Mouse (Mus musculus) retina, adult 2 months (tissue): ENCODE results near the gene Cwc25.
"Not testable (repeated sequence)": the region's sequence is repeated elsewhere in the genome, so short reads cannot be mapped to it uniquely, and the experiment has no call there.

Experiments
- DNase-seq: peaks from one replicate; pipeline ENCODE4 v3.0.0-alpha.2; 2012; ENCODE audit warnings: low read depth, low spot score

Cwc25 gene

DNA sequence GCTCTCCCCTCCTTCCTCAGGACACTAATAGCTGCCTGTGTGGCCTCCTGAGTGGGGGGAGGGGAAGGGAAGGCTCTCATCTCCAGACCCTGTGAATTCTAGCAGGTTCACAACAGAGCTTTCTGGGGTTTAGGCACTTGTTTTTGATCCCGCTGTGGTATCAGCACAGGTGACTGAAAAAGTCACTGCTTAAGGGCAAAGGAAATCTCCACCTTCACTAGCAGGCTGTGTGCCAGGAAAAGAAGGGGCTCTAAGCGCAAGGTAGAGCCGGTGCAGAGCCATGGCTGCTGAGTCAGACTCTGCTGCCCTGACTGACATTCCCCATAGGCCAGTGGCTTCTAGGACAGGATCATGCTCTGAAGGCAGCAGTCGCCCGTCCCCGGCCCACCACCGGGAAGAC lies 37.6 kb downstream of the Cwc25 start:
- no peak for DNase-seq

DNA sequence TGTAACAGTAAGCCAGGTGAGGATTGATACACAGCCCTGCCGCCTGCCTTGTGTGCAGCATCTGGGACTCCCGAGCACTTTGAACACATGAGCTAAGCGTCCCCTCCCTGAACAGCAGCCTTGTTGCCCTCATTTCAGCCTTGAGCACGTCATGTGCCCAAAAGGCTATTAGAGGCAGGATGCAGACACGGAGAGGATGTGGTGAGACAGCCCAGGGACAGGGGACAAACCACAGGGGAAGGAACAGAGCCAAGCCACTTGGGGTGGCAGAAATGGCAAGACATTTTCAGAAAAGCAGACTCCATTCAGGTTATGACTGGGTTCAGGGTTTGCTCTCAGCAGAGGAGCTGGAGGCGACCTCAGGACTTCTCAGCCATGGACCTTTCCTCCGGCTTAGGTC lies 38.0 kb downstream of the Cwc25 start:
- DNase-seq = no peak

DNA sequence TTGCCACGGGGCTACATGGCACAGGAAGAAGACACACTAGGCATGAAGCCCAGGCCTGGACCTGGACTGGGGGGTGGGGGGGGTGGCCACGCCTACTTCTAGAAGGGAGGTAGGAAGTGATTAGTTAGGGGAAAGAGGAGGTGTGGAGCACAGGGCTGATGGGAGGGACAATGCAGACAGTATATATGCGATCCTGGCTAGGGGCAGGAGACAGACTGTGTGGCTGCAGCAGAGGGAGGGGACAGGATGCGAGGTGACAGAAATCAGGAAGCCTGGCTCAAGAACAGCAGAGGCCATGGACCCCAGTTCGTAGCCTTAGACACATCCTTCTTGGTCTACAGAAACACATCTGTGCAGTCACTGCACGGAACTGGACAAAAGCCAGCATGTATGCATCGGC lies 42.6 kb downstream of the Cwc25 start:
- no peak for DNase-seq

DNA sequence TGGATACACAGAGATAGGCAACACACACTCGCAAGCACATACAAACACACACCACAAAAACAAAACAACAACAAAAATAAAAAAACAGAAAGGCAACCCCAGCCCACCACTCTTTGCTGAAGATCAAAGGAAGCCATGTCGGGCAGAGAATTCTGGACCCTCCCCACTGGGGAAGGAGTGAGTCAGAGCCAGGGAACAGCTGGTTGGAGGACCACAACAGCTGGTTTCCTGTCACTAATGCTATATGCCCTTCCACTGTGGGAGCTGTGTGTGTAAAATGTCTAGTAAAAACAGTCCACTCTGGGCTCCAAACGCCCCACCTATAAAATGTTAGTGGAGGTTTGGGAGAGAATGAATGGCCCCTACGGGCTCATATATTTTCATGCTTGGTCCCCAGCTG lies 45.0 kb downstream of the Cwc25 start:
- no peak for DNase-seq

DNA sequence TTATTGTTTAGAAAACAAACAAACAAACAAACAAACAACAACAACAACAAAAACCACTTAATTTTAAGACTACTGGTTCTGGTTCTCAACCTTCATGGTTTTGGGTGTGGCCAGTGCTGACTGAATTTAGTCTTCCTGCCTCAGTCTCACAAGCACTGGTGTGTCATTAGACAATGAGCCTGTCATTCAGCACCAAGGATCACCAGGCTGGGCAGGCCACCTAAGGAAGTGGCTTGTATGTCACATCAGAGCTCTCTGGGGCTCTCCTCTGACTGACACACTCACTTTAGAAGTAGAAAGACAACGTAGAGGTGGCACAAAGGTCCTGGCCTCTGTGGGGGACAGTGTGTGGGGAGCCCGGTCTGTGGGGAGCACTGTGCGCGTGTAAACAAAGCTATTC lies 47.3 kb downstream of the Cwc25 start:
- DNase-seq = no peak

DNA sequence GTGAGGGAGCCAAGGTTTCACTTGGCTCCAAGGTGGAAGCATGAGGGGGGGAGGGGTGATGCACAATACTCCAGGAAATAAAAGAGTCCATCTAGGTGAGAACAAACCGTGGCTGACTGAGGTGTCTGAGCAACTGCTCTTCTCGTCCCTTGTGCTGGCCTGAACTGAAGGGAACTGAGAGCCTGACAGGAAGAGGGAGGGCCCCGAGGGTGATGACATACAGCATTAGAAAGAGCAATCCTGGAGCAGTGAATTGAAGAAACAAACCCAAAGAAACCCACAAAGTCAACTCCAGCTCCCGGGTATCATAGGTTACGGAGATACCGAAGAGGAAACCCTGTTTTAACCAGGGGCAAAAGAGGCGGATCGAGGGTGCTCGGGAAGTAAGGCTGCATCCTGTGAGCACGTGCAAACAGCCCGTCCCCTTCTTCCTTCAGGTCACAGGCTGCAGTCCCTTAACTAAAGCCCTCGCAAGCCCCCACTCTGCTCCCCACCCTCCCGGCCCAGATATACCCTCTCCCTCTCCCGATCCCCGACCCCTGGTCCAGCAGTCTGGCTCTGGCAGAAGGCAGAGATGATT lies 48.0 kb downstream of the Cwc25 start:
- no peak for DNase-seq

DNA sequence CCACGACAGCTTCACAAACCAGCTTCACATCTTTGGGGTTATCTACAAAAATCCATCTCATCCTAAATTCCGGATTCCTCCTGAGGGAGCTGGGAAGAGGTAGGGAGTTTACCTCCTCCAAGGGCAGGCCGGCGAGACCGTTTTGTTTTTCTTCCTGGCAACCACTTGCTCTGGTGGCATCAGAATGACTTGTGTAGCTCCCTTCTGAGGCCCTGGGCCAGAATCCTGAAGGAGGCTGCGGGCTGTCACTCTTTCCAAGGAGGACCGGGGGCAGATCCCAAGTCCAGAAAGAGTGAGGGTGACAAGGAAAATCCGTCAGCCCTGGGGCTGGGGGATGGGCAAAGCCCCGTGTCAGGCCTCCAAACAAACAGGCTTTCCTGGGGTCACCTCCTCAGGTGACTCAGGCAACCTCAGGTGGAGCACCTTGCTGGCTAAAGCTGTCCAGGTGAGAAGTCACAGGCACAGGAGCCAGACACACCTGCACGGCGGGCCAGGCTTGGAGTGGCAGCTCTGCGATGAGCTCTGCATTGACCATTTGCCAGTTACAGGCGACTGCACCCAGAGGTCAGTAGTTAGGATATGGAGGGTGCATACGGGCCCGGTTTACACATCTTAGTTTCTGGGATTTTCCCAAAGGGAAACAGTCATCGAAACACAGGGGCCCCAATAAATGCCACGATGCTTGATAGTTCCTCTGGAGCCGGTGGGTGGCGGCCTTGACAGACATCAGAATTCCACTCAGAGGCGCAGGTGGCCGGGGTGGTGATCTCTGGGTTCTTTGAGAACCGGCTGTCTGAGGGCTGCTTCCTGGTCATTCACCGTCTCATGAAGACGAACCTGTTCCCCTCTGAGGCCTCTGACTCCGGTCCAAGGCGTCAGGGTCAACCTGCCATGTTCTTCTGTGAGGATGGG lies 48.7 kb downstream of the Cwc25 start:
- no peak for DNase-seq

DNA sequence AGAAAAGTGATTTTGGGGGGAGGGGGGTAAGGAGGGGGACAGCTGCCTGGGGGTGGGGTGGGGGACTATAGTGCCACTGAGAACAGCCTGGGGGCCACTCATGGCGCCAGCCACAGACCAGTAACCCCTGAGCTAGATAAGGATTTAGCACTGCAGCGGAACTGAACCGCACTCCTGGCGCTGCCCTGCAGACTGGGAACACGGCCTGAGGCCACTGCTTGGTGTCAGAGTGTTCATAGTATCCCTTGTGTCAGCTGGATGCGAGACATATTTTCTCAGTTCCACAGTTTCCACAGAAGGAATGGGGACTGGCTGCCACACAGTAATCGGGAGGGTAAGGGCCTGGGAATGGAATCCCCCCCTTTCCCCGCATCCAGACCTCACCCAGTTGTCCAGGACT lies 50.3 kb downstream of the Cwc25 start:
- DNase-seq = no peak

DNA sequence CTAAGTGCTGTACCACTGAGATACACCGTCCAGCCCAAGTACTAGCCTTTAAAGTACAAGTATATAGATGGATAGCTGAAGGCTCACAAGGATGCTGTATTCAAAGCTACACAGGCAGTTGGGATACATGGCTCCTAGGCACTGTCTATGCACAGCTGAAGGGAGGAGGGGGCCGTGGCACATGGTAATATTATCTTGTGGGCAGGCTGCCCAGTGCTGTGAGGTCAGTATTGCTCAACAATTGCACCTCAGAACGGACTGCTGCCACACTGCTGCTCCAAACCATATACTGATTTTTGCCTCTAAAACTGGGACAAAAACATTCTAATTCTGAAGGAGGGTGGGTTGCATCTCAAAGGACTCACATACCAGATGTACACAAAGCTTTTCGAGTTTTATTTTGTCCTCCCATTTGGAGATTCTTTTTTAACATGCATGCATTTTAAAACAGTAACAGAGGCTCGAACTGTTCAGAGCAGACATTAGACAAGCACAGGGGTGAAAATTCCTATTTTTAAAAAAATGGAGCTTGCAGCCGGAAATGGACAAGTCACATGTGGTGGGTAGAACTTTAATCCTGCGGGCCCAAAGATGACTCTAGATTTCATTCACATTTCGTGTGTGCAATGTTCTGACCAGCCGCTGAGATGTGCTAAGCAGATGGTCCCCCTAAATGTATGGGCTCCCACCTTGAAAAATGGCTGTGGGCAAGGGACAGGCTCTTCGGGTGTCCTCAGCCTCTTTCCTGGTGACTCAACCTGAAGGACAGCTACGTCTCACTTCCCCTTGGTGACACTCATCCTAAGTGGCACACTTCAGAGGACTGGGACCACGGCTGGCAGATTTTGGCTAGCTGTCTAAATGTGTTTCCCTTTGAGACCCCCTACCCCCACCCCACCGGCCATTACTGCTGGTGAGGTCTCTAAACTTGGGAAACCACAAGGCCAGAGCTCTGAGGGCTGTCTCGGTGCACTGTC lies 51.3 kb downstream of the Cwc25 start:
- DNase-seq = no peak

DNA sequence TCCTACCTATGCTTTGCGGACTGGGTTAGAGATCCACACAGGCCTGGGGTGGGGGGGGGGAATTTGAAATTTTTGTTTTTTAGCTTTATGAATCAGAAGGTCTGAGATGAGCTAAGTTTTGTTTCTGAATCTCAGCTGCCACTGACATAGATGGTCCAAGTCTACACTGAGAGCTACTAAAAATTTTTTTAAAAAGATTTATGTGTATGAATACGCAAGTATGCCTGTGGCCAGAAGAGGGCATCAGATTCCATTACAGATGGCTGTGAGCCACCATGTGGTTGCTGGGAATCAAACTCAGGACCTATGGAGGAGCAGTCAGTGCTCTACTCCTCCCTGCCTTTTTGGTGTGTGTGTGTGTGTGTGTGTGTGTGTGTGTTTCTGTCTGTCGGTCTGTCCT lies 52.0 kb downstream of the Cwc25 start:
- DNase-seq = no peak

DNA sequence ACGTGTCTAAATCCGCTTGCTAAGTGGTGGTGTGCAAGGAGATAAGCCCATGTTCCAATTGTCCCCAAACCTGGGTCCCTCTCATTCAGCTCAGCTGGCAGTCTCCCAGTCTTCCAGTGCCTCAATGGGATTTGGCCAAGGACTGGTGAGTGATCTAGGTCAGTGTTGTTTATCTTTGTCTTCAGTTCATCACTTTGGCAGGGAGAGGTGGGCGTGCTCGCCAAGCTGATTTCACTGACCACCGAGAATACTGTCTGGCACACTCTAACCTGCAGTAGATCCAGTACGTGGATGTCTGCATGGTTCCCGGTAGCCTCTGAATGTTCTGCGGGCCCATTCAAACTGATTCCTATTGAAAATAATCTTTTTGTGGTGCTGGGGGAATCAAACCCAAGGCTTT lies 52.5 kb downstream of the Cwc25 start:
- DNase-seq = no peak

DNA sequence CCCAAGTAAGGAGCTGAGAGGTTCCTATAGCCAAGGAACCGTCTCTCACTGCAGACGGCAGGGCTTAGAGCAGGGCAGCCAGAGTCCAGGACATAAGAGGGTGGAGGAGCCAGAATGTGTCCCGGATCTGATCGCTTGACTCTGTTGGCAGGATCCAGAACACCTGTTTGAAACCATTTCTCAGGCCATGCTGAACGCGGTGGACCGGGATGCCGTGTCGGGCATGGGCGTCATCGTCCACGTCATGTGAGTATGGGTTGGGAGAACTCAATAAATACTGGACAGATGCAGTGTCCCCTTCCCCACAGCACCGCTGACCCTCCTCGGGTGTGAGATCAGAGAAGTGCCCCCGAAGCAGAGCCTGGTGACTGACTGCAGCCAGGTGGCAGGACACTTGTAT lies 54.1 kb downstream of the Cwc25 start:
- DNase-seq = no peak

DNA sequence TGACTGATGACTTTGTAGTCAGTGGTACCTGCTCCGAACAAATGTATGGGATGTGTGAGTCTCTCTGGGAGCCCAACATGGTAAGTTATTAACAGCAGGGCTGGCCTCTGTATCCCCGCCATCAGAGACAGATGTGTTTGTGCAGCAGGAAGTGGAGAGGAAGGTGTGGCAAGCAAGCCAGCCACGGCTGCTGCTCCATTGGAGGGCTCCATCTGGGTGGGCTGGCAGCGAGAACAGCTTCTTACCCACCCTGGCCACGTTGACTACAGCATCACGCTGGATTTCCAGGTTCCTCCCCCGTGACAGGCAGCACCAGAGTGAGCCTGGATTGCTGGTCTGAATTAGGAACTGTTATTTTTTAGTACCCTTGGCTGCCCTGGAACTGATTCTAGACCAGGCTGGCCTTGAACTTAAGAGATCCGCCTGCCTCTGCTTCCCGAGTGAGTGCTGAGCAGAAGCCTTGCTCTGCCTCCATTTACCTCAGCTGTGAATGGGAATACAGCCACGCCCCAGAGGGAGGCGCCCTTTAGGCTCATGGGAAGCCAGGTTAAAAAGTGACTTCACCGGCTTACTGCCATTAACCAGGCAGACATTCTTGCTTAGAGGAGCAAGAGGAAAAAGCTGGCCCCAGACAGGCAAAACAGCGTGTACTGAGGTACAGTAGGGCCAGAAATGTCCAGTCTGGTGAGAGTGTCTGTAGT lies 55.0 kb downstream of the Cwc25 start:
- no peak for DNase-seq

DNA sequence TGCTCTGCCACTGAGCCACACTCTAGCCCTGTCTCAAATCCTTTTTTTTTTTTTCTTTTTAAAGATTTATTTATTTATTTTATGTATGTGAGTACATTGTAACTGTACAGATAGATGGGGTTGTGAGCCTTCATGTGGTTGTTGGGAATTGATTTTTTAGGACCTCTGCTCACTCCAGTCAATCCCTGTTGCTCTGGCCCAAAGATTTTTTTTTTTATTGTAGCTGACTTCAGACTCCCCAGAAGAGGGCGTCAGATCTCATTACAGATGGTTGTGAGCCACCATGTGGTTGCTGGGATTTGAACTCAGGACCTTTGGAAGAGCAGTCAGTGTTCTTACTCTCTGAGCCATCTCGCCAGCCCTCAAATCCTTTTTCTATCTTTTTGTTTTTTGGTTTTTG lies 56.3 kb downstream of the Cwc25 start:
- DNase-seq = not testable (repeated sequence)

DNA sequence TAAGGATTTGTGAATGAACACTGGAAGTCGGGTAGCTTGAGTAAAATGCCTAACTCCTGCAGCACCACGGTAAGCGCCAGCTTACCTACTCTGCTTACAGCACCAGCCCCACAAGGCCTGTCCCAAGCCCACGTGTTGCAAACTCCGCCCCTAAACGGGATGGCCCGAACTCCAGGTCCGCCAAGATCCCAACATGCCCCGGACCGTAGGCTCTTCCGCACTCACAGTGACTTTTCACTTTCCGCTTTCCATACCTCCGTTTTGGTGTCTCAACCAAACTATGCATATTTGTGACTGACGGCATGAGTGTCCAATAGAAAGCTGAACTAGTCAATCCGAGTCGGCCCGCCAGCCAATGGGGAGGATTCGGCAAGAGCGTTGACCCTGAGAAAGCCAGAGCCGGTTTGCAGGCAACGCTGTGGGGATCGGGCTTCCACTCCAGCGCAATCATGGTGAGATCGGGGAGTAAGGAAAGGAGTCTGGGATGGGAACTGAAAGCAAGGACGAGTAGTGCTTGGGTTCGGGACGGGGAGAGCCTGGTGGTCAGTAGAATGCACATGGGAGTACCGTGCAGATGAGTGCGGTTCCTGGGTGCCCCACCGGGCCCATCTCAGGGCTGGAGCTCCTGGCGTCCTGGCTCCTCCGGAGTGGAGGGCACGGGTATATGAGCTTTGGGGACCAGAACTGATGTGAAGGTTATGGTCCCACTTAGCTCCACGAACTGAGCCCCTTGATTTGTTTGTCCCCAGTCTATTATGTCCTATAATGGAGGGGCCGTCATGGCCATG lies 63.1 kb downstream of the Cwc25 start, which contains the start of gene Psmb3:
Gene Psmb3 (plus strand): TSS at position 361 of the 788 bp plus-strand sequence.
- peak; percentile 100 for DNase-seq

DNA sequence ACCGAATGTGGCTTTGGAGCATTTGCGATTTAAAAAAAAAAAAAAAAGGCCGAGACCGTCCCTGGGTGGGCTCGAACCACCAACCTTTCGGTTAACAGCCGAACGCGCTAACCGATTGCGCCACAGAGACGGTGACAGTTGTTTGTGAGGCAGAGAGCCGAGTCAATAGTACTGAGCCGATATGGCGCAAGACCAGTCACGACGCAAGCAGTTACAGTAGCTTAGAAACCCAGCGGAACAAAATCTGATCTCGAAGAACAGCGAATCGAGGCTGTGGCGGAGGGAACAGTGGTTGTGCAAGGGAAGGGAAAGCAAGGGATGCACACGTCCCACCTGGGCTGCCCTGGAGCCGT lies 64.0 kb downstream of the Cwc25 start:
- peak; percentile 69 for DNase-seq

DNA sequence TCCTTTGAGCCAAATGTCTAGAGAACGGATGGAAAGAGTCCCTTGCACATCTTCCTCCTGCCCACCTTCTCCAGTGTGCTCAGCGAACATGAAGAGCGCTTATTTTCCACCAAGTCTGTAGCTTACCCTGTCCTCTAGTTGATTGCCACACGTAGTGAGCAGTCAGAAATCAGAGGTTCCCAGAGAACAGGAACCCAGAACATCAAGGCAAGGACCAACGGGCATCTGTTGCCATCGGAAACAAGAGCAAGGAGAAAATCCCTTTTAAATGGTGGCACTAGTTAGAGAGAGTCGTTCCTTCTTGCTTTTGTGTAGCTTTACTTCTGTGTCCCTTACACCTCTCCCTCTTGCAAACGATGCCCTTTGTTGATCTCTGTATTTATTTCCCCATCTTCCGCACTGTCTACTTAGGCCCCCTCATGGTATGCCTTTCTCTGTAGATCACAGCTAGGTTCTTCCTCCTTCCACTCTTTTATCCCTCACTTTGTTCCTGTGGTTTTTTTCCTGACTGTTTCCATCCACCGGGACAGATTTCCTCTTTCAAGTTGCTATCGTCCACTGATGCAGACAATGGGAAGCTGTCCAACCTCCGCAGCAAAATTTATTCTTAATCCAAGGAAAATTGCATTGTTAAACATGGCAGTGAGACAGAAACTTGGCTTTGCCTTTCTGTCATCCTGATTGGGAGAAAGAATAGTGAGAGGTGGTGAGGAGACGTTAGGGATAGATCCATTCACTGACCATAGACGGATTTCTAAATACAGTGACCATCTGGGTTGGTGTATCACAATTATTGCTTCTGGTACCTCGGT lies 64.6 kb downstream of the Cwc25 start:
- DNase-seq = no peak

DNA sequence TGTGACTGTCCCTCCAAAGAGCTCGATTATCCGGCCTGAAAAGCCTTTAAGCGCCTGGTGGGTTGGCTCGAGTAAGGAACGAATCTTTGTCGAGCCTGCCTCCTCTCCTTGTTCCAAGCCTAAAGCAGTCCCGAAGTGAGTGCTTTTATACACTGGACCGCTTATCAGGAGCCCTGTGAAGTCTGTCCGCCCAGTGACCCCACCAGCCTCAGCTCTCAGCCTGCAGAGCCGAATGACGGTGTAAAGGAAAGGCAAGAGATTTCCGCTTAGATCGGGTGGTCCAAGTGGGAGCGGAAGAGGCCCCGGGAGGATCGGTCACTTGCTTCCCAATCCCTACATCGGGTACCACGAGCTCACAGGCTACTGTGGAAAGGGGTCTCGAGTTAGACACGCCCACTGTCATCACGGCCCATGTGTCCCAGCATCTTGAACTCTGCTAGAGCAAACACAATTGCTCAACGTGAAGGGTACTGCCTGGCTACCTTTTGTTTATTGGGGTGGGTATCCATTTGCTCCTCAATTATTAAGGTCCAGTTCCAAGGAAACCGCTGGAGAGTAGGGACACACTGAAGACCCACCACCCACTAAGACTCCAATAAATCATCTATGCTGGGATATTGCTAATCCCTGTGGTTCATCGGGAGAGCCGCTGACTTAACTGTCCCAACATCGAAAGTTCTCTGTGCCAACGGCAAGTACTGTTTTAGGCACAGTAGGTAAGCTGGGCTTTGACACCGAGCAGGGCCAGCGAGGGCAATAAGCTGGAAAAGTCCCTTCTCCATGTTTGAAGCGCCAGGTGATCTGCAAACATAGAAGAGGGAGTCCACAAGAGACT lies 65.4 kb downstream of the Cwc25 start:
- no peak for DNase-seq
